Mouse (Mus musculus): ENCODE data around the gene Gm28269. TPM values are rescaled to one million over a fixed set of nuclear protein-coding genes. Genes with fewer than 3 reads are reported as not detected.

Gm28269 gene
- not detected for total RNA-seq (2021)

DNA sequence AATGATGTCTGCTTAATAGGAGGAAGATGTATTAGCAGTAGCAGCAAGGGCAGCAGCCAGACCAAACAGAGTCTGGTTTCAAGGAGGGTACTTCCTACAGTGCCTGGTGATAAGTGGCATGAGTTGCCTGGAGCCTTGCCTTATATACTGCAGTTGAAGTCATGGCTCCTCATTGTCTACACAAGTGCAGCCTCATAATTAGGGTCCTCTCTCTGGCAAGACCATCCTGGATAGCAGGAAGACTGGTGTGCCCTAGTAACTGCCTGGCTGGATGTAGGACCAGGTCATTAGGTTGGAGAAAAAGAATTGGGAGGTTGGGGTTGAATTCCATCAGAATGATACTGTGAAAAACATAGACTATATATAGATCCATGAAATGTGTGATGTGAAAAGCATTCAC, at the start of gene Gm28269:
TSS of gene Gm28269 (minus strand) at position 101 of the 400 bp plus-strand sequence.
- no peak for DNase-seq
- intact Hi-C loops (cut with DNase I): no loop called here

DNA sequence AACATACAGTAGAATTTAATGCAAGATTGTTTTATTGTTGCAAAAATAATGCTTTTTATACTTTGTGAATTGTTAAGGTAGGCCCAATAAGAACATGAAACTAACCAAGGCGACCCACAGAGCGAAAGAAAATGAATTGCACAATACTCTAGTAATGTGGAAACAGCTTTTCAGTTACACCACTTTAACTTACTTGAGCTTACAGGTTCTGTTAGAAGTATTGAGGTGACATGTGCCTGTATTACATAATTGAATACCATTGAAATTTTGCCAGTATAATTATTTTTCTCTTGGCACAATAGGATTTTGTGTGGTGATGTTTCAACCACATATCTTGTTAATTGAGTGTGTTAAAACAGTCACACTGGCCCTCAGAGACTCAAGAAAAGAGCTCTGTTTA, 28.0 kb downstream of the Gm28269 start:
- DNase-seq: no peak
- intact Hi-C loops (cut with DNase I): no loop called here

DNA sequence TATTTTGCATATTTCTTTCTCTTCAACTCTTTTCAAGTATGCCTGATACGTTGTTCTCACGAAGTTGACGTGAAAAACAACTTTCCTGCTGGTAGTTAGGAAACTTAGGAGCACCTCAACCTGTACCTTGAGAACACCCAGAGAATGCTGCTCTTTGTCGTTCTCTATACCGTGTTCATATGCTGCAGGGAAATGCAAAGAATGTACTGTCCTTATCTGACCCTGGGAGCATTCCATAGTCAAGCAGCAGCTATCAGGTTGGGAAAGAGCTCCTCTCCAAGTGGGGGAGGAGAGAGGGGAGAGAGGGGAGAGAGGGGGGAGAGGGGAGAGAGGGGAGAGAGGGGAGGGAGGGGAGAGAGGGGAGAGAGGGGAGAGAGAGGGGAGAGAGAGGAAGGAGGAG, 29.6 kb downstream of the Gm28269 start:
- DNase-seq: no peak
- intact Hi-C loops (cut with DNase I): no loop called here

GRCm38 (mm10) chrX:21714829-21715228, 30.1 kb downstream of the Gm28269 start, which contains the start of gene Slc6a14:
TSS of gene Slc6a14 (plus strand) at chrX:21714896.
- intact Hi-C loops (cut with DNase I): no loop called here
- DNase-seq: no peak

- intact Hi-C loops (cut with DNase I): no loop called here
- DNase-seq: no peak
Measured at GRCm38 (mm10) chrX:21704470-21704869, 40.4 kb downstream of the Gm28269 start.

DNA sequence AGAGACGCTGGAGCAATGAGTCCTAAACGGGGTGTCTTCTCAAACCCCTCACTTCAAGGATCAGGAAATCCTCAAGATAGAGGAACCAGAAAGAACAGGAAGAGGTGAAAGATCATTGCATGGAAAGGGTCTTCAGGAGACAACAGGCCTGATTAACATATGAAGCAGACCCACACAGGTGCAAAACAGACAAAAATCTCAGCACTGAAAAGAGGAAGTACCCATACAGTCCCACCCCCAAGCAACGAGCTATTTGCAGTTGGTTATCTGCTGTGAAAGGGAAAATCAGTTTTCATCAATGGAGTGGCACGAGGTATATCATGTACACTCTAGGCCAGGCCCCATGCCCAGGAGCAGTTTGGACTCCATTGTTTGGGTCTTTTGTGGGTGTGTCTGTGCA, 43.3 kb downstream of the Gm28269 start:
- intact Hi-C loops (cut with DNase I): no loop called here
- no peak for DNase-seq

- no peak for DNase-seq
- intact Hi-C loops (cut with DNase I): no loop called here
Measured at GRCm38 (mm10) chrX:21695687-21696086, 49.2 kb downstream of the Gm28269 start.

DNA sequence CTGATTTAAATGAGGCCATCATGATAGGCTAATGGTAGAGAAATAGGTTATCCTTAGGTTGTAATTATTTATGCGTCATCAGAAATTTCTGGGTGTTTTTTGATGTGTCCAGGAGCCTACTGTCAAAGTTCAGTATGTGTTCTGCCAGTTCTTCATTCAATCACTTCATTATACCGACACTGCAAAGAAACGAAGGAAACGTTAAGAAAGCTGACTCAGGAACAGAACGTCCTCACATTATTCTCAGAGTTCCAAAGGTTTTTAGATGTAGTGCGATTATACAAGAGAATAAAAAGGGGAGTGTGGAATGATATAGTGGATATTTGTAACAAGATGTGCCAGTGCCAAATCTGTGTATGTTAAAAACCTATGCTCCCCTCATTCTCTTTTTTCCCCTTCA, 49.7 kb downstream of the Gm28269 start:
- intact Hi-C loops (cut with DNase I): no loop called here
- DNase-seq: no peak

Other genes with a start within 250 kb of the Gm28269 start
- gene Slc6a14, start 30.2 kb downstream of the Gm28269 start, total RNA-seq (2021): under 1 TPM; 0.15 to 0.17 TPM

All from heart, postnatal 10 days (tissue).